Mouse (Mus musculus) mouse embryonic stem cell (cell line): ENCODE data around the gene Gm45521.
"Not testable (repeated sequence)": the region's sequence is repeated elsewhere in the genome, so short reads cannot be mapped to it uniquely, and the experiment has no call there.

Source experiments
- in situ Hi-C, 2 experiments: fragments of 300-500 bp; cut with MboI; formaldehyde crosslinking; loops; 1 replicate in 1 of 2; 3 replicates in 1 of 2; pipeline ENCODE4 v1.14.3; 2019 to 2020; ENCODE audit warnings: low sequenced_read_pairs in 2 of 2, low pct_unique_long_range_greater_than_20kb in 1 of 2, mixed read lengths in 1 of 2; ENCODE audit not compliant: unreplicated experiment in 1 of 2

The Gm45521 gene

GRCm38 (mm10) chr14:7986913-7987312 lies 29.8 kb downstream of the Gm45521 start:
- in situ Hi-C loops = loop anchor here in 1 of 2 experiments (25.0 kb wide), 2 partner anchors 150 to 350 kb away; no protein-coding TSS in a partner anchor

GRCm38 (mm10) chr14:7989371-7989770 lies 32.3 kb downstream of the Gm45521 start:
- in situ Hi-C loops = loop anchor here in 1 of 2 experiments (25.0 kb wide), 2 partner anchors 148 to 348 kb away; no protein-coding TSS in a partner anchor

- in situ Hi-C loops = loop anchor here (10.0 to 25.0 kb wide), 4 partner anchors 147 to 347 kb away; partner anchors contain the start of gene Flnb (in 1 of the 2)
Measured at GRCm38 (mm10) chr14:7989961-7990360, 32.9 kb downstream of the Gm45521 start.

DNA sequence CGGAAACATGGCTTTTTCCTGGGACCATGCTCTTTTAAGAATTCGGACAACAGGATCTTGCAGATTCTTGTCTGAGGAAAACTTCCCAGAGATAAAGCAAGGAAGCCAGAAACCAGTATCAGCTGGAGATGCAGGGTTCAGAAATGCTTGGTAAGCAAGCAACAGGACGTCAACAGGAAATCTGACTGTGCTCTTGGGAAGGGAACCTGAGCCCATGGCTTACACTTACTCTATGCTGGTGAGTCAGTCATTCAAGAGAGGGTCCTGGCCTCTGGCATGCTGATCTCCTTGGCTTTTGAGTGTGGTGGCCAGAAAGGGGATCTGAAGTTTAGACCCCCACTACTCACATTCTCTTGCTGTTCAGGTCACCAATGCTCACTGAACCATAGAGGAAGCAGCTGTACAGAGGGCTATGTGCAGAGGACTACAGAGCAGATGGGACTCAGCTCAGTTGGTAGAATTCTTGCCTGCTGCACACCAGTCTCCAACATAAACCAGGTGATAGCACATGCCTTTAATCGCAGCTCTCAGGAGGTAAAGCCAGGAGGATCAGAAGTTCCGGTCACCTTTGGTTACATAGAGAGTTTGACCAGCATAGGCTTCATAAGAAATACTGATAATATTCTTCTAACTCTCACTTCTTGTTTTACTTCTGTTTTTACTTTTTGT lies 34.2 kb downstream of the Gm45521 start:
- in situ Hi-C loops = loop anchor here (10.0 to 25.0 kb wide), 4 partner anchors 146 to 346 kb away; partner anchors contain the start of gene Flnb (in 1 of the 2)

- in situ Hi-C loops = loop anchor here (10.0 to 25.0 kb wide), 4 partner anchors 145 to 345 kb away; partner anchors contain the start of gene Flnb (in 1 of the 2)
Measured at GRCm38 (mm10) chr14:7992158-7992557, 35.1 kb downstream of the Gm45521 start.

DNA sequence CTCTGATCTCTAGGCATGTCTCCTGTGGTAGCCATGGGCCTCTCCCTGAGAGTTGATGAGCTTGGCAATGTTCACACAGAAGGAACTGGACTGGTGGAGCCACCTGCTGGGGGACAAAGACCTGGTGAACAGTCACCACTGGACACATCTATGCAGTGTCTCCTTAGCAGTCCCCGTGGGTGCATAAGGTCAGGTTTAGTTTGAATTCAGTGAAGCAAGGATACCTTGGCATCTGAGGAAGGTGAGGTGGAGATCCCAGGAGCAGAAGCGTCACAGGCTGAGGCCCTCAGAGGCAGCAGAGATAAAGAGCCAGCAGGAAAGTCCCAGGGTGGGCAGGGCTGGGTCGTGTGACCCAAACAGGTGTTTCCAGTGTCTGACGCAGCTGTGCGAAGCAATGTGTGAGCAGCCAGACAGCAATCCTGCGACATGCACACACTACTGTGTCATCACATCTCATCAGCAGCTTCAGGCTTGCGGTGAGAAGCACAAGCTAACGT lies 37.2 kb downstream of the Gm45521 start, which contains the start of gene Dnase1l3:
TSS of gene Dnase1l3 (minus strand) at position 303 of the 497 bp plus-strand sequence.
- in situ Hi-C loops = loop anchor here (10.0 to 25.0 kb wide), 4 partner anchors 143 to 343 kb away; partner anchors contain the start of gene Flnb (in 1 of the 2)

DNA sequence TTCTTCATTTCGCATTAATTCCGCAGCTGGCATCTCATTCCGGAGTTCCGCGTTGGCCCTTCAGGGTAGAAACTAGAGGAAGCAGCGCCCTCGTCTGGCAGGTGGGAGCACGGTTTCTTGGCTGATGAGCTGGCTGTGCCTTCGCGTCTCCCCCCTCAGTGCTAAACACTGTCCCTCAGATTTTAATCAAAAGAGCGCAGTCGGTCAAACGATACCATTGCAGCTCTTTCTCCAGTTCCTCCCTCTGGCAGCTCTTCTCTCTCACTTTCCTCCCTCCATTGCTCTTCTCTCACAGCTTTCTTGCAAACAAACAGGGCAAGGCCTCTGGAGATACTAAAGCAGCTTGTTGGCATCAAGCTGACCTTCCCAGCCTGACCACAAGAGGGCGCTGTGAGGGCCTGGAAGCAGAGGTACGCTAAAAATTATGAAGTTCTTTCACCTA lies 40.2 kb downstream of the Gm45521 start:
- in situ Hi-C loops = loop anchor here (10.0 to 25.0 kb wide), 4 partner anchors 140 to 340 kb away; partner anchors contain the start of gene Flnb (in 1 of the 2)

DNA sequence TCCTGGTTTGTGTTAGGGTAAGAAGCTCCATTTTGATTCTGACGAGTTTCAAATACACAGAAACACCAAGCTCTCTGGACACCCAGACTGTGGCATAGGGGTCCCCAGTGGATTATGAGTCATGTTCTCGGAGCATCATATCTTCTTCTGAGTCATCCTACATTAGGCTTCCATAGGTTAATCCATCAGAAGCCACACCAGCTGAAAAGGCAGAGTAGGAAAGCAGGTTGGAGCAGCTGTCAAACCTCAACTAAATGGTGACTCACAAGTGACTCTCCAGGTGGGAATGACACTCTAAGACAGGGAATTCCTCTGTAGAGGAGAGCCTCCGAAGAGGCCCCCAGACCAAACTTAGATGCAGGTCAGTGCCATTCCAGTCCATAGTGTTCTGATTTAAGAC lies 41.9 kb downstream of the Gm45521 start:
- in situ Hi-C loops = loop anchor here (10.0 to 25.0 kb wide), 4 partner anchors 138 to 338 kb away; partner anchors contain the start of gene Flnb (in 1 of the 2)

- in situ Hi-C loops = loop anchor here (10.0 to 25.0 kb wide), 4 partner anchors 138 to 338 kb away; partner anchors contain the start of gene Flnb (in 1 of the 2)
Measured at GRCm38 (mm10) chr14:7999435-7999834, 42.3 kb downstream of the Gm45521 start.

- in situ Hi-C loops = no loop called here
Measured at GRCm38 (mm10) chr14:8000247-8000646, 43.2 kb downstream of the Gm45521 start.

DNA sequence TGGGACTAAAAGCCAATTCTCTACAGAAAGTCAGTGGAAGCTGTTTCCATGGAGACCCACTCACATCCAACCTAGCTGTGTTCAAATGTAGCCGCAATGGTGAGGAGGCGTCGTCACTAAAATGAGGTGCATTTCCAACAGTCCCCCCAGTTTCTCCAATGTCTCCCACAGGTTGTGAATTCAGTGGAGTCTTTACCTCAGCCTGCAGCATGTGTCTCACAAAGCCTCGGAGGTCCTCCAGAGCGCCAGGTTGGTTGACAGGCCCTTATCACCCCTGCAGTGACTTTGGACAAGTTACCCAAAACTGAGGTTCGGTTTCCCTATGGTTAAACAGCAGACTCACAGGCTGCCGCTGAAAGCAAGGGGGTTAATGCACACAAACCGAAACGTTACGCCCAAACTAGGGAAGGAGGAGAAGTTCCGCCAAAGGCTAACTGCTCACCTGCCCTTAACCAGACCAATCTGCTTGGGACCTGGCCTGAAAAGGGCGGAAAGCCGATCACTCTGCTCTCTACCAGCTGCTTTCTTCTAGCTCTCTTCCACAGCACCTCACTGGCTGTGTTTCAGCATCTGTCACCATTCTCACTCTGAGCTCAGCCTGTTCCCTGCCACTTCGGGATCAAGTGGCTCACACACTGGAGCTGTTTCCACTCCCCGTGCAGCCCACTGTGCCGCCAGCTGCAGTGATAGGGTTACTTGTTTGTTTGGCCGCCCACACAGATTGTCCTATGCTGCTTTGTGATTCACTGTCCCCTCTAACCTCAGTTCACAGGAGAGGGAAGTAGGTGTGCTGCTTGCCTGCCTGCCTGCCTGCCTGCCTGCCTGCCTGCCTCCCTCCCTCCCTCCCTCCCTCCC lies 44.0 kb downstream of the Gm45521 start:
- in situ Hi-C loops = no loop called here

GRCm38 (mm10) chr14:8002432-8003092 lies 45.5 kb downstream of the Gm45521 start, which contains the start of gene Abhd6:
Gene Abhd6 (plus strand): TSS chr14:8002902.
- in situ Hi-C loops = no loop called here

DNA sequence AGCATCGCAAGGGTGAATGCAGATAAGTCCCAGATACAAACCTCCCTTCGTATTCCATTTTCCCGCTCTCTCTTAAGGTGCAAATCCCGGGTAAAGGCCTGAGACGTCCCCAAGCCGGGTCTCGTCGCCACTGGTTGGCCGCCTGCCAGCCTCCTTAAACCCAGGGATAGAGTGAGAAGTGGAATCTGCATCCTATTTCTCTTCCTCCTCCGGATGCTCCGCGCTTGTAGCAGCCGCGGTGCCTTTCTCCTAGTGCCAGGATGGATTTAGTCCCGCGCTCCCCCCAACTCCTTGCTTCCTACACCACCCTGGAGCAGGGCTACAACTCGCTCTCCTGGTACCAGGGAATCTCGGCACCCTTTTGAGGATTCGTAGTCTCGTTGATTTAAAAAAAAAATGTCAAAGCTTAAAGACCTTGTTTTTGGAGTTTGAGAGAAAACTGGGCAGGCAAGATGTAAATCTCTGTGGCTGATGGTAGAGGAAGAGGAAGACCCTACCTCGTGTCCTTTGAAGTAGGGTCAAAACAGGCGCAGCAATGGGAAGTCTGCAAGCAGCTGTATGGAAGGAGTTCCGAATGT lies 46.1 kb downstream of the Gm45521 start:
- in situ Hi-C loops = no loop called here

DNA sequence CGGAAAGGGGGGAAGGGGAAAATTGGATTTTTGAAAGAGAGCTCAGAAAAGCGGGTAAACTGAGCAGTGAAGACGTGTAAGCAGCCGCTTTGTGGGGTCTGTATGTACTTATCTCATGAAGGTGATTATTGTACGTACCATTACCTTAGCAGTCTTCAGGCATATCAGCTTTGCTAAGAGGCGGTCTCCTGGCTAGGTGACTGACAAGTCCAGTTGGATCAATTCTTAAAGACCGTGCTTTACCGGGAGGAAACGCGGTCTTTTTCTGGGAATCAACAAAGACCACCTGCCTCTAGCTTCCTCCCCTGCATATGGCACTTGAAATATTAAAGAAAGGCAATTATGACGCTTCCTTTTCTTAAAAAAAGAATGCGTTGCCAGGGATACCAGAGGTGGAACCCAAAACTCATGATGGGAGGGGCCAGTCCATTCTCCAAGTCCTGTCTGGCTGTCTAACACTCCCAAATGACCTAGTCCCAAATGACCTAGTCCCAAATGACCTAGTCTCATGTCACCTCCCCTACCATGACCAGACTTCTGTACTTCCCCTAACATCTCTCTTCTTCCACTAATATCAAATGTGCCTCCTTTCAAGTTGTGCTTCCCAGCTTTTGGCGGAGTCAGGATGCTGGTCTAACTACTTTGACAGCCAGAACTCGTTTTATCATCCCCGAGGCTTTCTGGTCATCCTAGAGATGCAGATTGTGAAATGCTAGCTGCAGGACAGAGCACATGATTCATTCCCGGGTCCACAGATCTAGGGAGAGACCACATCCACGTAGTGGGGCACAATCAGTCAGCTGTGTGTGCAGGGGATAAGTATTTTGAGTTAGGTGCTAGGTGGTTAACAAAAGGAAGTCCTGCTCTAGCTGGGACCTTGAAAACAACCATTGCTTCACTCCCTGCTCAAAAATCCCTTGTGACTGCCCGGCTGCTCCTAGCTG lies 46.9 kb downstream of the Gm45521 start:
- in situ Hi-C loops = no loop called here

- in situ Hi-C loops = not testable (repeated sequence)
Measured at GRCm38 (mm10) chr14:8006061-8006460, 49.0 kb downstream of the Gm45521 start.

- in situ Hi-C loops = no loop called here
Measured at GRCm38 (mm10) chr14:8007084-8007483, 50.0 kb downstream of the Gm45521 start.

- in situ Hi-C loops = no loop called here
Measured at GRCm38 (mm10) chr14:8007486-8007885, 50.4 kb downstream of the Gm45521 start.
